Mouse (Mus musculus): ENCODE results near the gene Tmem144.

DNA sequence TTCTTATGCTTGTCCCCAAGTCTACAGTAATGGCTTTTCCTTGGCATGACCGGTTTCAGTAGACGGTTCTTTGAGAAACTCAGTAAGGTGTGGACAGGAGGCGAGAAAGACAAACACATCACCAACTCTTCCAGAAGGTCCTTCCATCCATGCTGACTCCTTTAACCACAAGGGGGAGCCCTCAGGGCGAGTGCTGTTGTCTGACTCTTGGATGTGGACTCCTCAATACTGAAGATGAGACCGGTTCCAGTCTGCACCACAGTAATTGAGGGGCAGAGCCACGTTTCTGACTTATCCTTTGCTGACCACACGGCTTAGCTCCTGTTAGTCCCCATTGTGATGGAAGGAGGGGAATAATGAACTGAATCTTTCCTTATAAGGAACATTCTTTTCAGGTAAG is 30.5 kb upstream of the Tmem144 start:
- TF ChIP-seq CTCF (IDR thresholded peaks at IDR 0.05; ENCODE audit: borderline replicate concordance, extremely low read depth, insufficient read depth, insufficient read length): peak; percentile 77
- TF ChIP-seq POLR2A (IDR thresholded peaks at IDR 0.05; ENCODE audit: borderline replicate concordance, extremely low read depth, insufficient read depth, insufficient read length, poor library complexity, severe bottlenecking): no peak

Measured in brain, embryonic 14.5 days (tissue).